Mouse (Mus musculus) G1E (cell line): ENCODE results near the gene Sf3a1. TPM values are rescaled to one million over a fixed set of nuclear protein-coding genes. Genes with fewer than 3 reads are reported as not detected.

Source experiments
- ATAC-seq: 2 replicates; pipeline ENCODE4 v1.8.0; 2016; ENCODE audit warnings: mild to moderate bottlenecking; ENCODE audit not compliant: insufficient number of reproducible peaks, poor library complexity, low FRiP score, severe bottlenecking; ENCODE audit errors: extremely low read depth
- DNase-seq: peaks from one replicate; pipeline ENCODE4 v3.0.0; 2012; ENCODE audit warnings: low spot score
- H3K27me3 ChIP-seq: 2 replicates; pipeline ENCODE4 v1.6.1; 2012; ENCODE audit warnings: mild to moderate bottlenecking, low read length, inconsistent platforms; ENCODE audit not compliant: insufficient read depth
- H3K36me3 ChIP-seq: replicated peaks from 2 replicates; pipeline ENCODE3; 2012; ENCODE audit warnings: mild to moderate bottlenecking, inconsistent platforms
- H3K4me1 ChIP-seq: 2 replicates; pipeline ENCODE4 v1.6.1; 2012; ENCODE audit warnings: low read depth, low read length, inconsistent platforms, mixed read lengths; ENCODE audit not compliant: insufficient read depth
- H3K4me3 ChIP-seq: 2 replicates; pipeline ENCODE4 v1.5.1; 2012; ENCODE audit warnings: low read depth, mild to moderate bottlenecking, inconsistent platforms, low read length, moderate library complexity, mixed read lengths
- H3K9me3 ChIP-seq: replicated peaks from 2 replicates; pipeline ENCODE4 v1.6.1; 2012; ENCODE audit warnings: inconsistent platforms
- CTCF ChIP-seq: IDR thresholded peaks from 2 replicates; pipeline ENCODE4 v1.5.1; 2012; ENCODE audit warnings: low read depth, low read length, inconsistent platforms, mixed read lengths
- GATA1 ChIP-seq: IDR thresholded peaks from 2 replicates; pipeline ENCODE4 v1.6.1; 2012; ENCODE audit warnings: borderline replicate concordance, low read length, inconsistent platforms, mixed read lengths
- GATA2 ChIP-seq: IDR thresholded peaks from 2 replicates; pipeline ENCODE4 v1.6.1; 2012; ENCODE audit warnings: low read depth, low read length, inconsistent platforms, borderline replicate concordance
- POLR2AphosphoS5 ChIP-seq: IDR thresholded peaks from 2 replicates; pipeline ENCODE4 v1.6.1; 2012; ENCODE audit warnings: low read depth, low read length, inconsistent platforms; ENCODE audit not compliant: insufficient replicate concordance
- TAL1 ChIP-seq: conservative IDR thresholded peaks from 2 replicates; pipeline ENCODE4 v1.6.1; 2012; ENCODE audit warnings: low read depth, low read length, inconsistent platforms, mixed read lengths
- polyA plus RNA-seq: library from polyadenylated mRNA; stranded (reverse); fragments of >175 nt; gene quantifications from 2 replicates; pipeline ENCODE4 v1.2.3, GENCODE M21; 2012
- total RNA-seq, 2 experiments: library from RNA; stranded (forward) in 1 of 2; stranded (reverse) in 1 of 2; fragments of 200-1000 nt in 1 of 2; fragments of >200 nt in 1 of 2; fragmentation: Nextera tagmentation in 1 of 2; gene quantifications; 2 replicates each; pipeline ENCODE4 v1.2.3; 2014 to 2017

The Sf3a1 gene
- total and polyA plus RNA-seq, 3 experiments, result 39.0 to 174 (median 103) TPM

DNA sequence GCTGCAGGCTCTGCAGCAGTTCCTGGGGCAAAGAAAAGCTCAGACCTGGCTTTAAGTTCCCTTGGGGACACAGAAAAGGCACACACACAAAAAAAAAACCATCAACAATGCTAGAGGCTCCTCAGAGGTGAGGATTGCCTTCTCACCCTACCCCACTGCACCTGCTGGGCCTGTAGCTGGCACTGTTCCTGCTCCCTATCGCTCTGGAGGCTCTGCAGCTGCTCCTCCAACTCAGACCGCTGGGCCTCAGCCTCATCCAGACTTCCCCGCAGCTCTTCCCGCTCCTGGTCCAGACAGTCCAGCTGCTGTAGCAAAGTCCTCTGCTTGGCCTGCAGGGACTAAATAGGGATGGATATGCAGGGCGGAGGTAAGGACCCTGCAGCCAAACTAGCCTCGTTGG, 13.8 kb upstream of the Sf3a1 start:
- Histone ChIP-seq H3K4me1 (no peaks in the 10 kb centered on the region), H3K27me3 (peaks cover 7% of the 10 kb centered on the region; the same call in 1 of the 2 replicates), H3K4me3 (no peak overlapping the region), H3K9me3 (no peaks in the 10 kb centered on the region), H3K36me3 (peaks cover 42% of the 10 kb centered on the region)
- ATAC-seq, result no peak
- DNase-seq, result no peak
- TF ChIP-seq GATA2 (no peak), CTCF (no peak), TAL1 (no peak), GATA1 (no peak), POLR2AphosphoS5 (no peak)

DNA sequence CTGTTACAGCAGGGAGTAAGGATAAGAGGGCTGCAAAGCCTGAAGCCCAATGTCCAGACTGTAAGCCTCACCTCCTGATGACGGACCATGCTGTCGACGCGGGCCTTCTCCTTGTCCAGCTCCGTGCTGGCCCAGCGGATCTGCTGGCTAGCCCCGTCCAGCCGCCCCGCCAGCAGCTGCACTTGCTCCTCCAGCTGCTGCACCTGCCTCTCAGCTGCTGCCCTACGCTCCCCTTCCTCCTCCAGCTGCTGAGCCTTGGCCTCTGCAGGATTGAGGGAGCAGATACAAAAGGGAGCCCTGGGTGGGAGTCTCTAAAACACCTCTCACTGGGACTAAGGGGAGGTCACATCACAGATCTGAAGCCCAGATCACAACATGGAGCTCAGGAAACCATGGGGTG, 13.1 kb upstream of the Sf3a1 start:
- Histone ChIP-seq H3K9me3 (no peaks in the 10 kb centered on the region), H3K27me3 (peaks cover 11% of the 10 kb centered on the region; the same call in 1 of the 2 replicates), H3K36me3 (peaks cover 39% of the 10 kb centered on the region), H3K4me1 (no peaks in the 10 kb centered on the region), H3K4me3 (no peak overlapping the region)
- ATAC-seq, result no peak
- TF ChIP-seq TAL1 (no peak), GATA2 (no peak), CTCF (no peak), GATA1 (no peak), POLR2AphosphoS5 (no peak)
- DNase-seq, result no peak

DNA sequence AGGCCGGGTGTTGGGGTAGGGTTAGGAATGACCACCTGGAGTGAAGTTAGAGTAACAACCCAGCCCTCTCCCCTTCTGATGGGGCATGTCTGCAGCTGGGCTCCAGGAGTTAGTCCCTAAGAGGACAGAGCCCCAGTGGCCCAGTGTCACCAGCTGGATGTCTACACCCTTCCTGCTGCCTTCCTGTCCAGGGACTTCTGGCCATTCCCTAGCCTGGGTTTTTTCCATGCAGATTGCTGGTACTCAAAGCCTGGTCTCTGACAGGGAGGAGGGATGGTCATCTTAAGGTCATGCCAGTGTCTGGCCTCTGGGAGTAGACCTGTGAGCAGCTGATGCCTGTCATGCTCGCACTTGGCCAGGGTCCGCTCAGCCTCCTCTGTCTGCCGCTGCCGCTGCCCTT, 12.0 kb upstream of the Sf3a1 start:
- no peak for ATAC-seq
- Histone ChIP-seq H3K4me1 (no peaks in the 10 kb centered on the region), H3K9me3 (no peaks in the 10 kb centered on the region), H3K36me3 (peaks cover 28% of the 10 kb centered on the region), H3K4me3 (no peak overlapping the region), H3K27me3 (peaks cover 11% of the 10 kb centered on the region; the same call in 1 of the 2 replicates)
- DNase-seq, result no peak
- TF ChIP-seq POLR2AphosphoS5 (no peak), GATA1 (no peak), GATA2 (no peak), TAL1 (no peak)

DNA sequence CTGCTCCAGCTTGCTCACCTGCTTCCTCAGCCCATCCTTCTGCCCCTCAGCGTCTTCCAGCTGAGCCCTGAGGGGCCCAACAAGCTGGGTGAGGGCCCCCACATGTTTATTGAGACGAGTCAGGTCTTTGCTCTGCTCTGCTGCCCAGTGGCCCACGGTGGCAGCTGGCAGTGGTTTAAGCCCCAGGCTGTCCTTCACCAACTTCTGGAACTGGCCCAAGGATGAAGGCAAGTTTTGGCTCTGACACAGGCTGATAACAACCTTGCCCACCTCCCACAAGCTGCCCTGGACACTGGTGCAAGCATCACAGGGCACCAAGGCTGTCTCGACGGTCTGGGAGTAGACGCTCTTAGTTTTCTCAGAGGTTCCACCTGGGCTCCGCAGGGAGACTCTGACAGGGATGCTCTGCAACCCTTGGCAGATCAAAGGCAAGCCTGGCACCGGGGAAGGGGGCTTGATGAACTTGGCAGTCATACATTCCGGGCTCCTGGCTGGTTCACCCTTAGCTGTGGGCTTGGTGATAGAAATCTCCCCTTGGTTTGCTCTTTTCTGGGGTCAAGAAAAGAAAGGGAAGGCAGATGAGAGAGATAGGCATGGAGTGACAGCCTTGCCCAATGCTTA, 11.5 kb upstream of the Sf3a1 start:
- no peaks in the 10 kb centered on the region for H3K4me1 ChIP-seq
- no peak for ATAC-seq
- H3K9me3 ChIP-seq, result no peaks in the 10 kb centered on the region
- H3K36me3 ChIP-seq, result peaks cover 23% of the 10 kb centered on the region
- H3K4me3 ChIP-seq, result no peak overlapping the region
- TF ChIP-seq TAL1 (no peak), GATA2 (no peak), GATA1 (no peak), CTCF (no peak), POLR2AphosphoS5 (no peak)
- peaks cover 11% of the 10 kb centered on the region; the same call in 1 of the 2 replicates for H3K27me3 ChIP-seq
- DNase-seq, result no peak

DNA sequence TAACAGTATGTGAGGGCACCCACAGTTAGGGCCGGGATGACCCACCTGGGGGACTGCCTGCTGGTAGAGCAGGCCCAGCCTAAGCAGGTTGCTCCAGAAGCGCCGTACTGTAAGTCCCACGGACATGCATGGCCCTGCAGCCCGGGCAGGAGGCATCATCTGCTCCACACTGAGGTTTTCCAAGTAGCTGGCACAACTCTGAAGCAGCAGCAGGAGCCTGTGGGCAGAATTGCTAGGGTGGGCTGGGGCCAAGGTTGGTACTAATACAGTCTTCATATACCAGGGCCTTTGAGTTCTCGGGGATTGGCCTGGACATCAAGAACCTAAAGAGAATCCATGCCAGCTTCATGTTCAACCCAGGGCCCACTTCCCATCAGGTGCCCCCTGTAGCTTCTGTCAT, 10.3 kb upstream of the Sf3a1 start:
- H3K27me3 ChIP-seq, result peaks cover 11% of the 10 kb centered on the region; the same call in 1 of the 2 replicates
- TF ChIP-seq GATA2 (no peak), GATA1 (no peak)
- DNase-seq (no peak), ATAC-seq (no peak)
- H3K36me3 ChIP-seq, result peaks cover 14% of the 10 kb centered on the region
- H3K9me3 ChIP-seq, result peaks cover 4% of the 10 kb centered on the region; the same call in 1 of the 2 replicates
- no peaks in the 10 kb centered on the region for H3K4me1 ChIP-seq
- no peak overlapping the region for H3K4me3 ChIP-seq

DNA sequence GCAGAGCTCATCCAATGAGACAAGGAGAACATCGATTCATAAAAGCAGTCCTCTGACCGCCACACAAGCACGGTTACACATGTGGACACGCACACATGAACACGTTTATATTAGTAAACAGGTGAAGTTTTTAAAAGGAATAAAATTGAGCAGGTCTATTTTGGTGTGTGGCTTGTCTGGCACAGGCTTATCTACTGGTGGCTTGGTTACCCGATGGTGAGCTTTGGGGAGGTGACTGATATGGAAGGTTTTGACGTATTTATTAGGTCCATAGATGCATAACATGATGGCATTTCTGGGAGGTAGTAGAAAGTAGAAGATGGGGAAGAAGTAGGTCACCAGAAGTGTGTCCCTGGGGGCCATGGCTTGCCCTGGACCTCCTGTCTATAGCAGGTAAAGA, 6.5 kb upstream of the Sf3a1 start:
- TF ChIP-seq GATA1 (no peak), POLR2AphosphoS5 (no peak), TAL1 (no peak), CTCF (no peak), GATA2 (no peak)
- Histone ChIP-seq H3K4me3 (no peak overlapping the region), H3K36me3 (peaks cover 11% of the 10 kb centered on the region), H3K4me1 (peaks cover 3% of the 10 kb centered on the region; the same call in 1 of the 2 replicates), H3K27me3 (peaks cover 5% of the 10 kb centered on the region; the same call in 1 of the 2 replicates), H3K9me3 (peaks cover 4% of the 10 kb centered on the region; the same call in 1 of the 2 replicates)
- DNase-seq, result no peak
- no peak for ATAC-seq
